ENCODE assay signal across 8 mouse cellular contexts in the genomic region with DNA sequence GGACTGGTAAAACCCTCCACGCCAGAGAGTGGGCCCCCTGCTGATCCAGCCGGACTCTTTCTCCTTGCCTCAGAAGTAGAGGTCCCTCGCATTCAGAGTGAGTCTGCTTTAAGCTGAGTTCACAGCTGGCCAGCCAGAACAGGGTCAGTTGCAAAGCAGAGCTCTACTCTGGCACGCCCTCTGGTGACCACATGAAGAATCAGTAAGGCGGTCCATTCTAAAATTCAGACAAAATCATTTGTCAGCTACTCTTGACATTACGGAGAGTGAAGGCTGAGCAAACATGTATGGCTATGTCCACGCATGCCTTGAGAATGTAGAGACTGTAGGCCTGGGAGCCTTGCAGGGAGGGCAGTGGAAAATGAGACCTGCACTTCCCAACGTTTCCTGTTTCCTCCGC. TPM values are rescaled to one million over a fixed set of nuclear protein-coding genes. Genes with fewer than 3 reads are reported as not detected.
A peak's percentile ranks its signal among the peaks of the same experiment; 100 is the strongest.
DNase-seq lines count a peak whose midpoint lies in the region; ATAC-seq and TF ChIP-seq lines count a peak whose summit lies in the region.

No protein-coding gene starts in this region.

- no peaks in the 10 kb centered on the region for H3K9me3 ChIP-seq in forebrain, embryonic 14.5 days (replicated peaks; ENCODE audit: control insufficient read depth, low read length)
- no peaks in the 10 kb centered on the region for H3K9me3 ChIP-seq in forebrain, embryonic 13.5 days (replicated peaks)
- H3K9me3 ChIP-seq in intestine, embryonic 15.5 days = no peaks in the 10 kb centered on the region

- no peak overlapping the region for H3K9ac ChIP-seq in forebrain, embryonic 14.5 days (ENCODE audit: low read length)
- no peak overlapping the region for H3K9ac ChIP-seq in forebrain, embryonic 13.5 days
- no peak overlapping the region for H3K9ac ChIP-seq in intestine, embryonic 15.5 days

- intact Hi-C loops in gastrocnemius, postnatal 14 days (cut with DNase I; ENCODE audit: low total_unique reads) = loop anchor here (2.0 to 5.0 kb wide), 2 partner anchors 37 to 97 kb away; no protein-coding TSS in a partner anchor

- WGBS in forebrain, embryonic 14.5 days = 10% methylated on average over 9 of the region's 9 CpGs
- WGBS in forebrain, embryonic 13.5 days = 12% methylated on average over 9 of the region's 9 CpGs
- WGBS in cerebellum, adult 2 months = 13% methylated on average over 9 of the region's 9 CpGs
- WGBS in intestine, embryonic 15.5 days = 12% methylated on average over 9 of the region's 9 CpGs

- TF ChIP-seq POLR2A in cerebellum, adult 2 months (IDR thresholded peaks at IDR 0.05; ENCODE audit: borderline replicate concordance, insufficient read depth, low read length) = no peak

- DNase-seq in forebrain, embryonic 14.5 days (ENCODE audit: low spot score) = peak; percentile 59
- peak; percentile 45 to 63 for DNase-seq in cerebellum, adult 2 months
- DNase-seq in gastrocnemius, postnatal 14 days = peak; percentile 77
- peak; percentile 77 for DNase-seq in liver
- DNase-seq in spleen, postnatal 4 days (ENCODE audit: low spot score in 2 of 2) = peak; percentile 64 to 87

- ATAC-seq in forebrain, embryonic 14.5 days = no peak
- ATAC-seq in forebrain, embryonic 13.5 days = no peak
- peak; percentile 75 for ATAC-seq in intestine, embryonic 15.5 days
- peak; percentile 72; the same call in 1 of the 2 replicates for ATAC-seq in monocyte, adult 5-6 weeks (replicated peaks; ENCODE audit: insufficient number of reproducible peaks, low FRiP score, low TSS enrichment, poor library complexity, severe bottlenecking)

- TF ChIP-seq CTCF in cerebellum, adult 2 months (IDR thresholded peaks at IDR 0.05; ENCODE audit: borderline replicate concordance, insufficient read depth, low read depth, low read length) = peak; percentile 80

- no peaks in the 10 kb centered on the region for H3K36me3 ChIP-seq in forebrain, embryonic 14.5 days (ENCODE audit: control insufficient read depth, insufficient read depth, low read length)
- H3K36me3 ChIP-seq in forebrain, embryonic 13.5 days (ENCODE audit: poor library complexity, severe bottlenecking) = no peaks in the 10 kb centered on the region
- H3K36me3 ChIP-seq in intestine, embryonic 15.5 days = no peaks in the 10 kb centered on the region

- H3K4me3 ChIP-seq in forebrain, embryonic 14.5 days (ENCODE audit: low read depth, low read length) = no peak overlapping the region
- no peak overlapping the region for H3K4me3 ChIP-seq in forebrain, embryonic 13.5 days
- no peak overlapping the region for H3K4me3 ChIP-seq in cerebellum, adult 2 months (replicated peaks; ENCODE audit: insufficient read depth, low read depth, low read length)
- no peak overlapping the region for H3K4me3 ChIP-seq in intestine, embryonic 15.5 days (replicated peaks)

- H3K4me1 ChIP-seq in forebrain, embryonic 14.5 days (ENCODE audit: control insufficient read depth, insufficient read depth, low read length) = no peaks in the 10 kb centered on the region
- H3K4me1 ChIP-seq in forebrain, embryonic 13.5 days = no peaks in the 10 kb centered on the region
- H3K4me1 ChIP-seq in cerebellum, adult 2 months (ENCODE audit: control insufficient read depth, insufficient read depth, low read length) = no peaks in the 10 kb centered on the region
- 0 out of 2 replicates have a peak, but pooled peaks cover 3% of the 10 kb centered on the region for H3K4me1 ChIP-seq in intestine, embryonic 15.5 days (replicated peaks)

- H3K4me2 ChIP-seq in forebrain, embryonic 14.5 days (ENCODE audit: low read length) = no peak overlapping the region
- H3K4me2 ChIP-seq in forebrain, embryonic 13.5 days = no peak overlapping the region
- H3K4me2 ChIP-seq in intestine, embryonic 15.5 days (replicated peaks) = no peak overlapping the region

- H3K27ac ChIP-seq in forebrain, embryonic 14.5 days (ENCODE audit: low read depth, low read length) = no peak overlapping the region
- H3K27ac ChIP-seq in forebrain, embryonic 13.5 days = no peak overlapping the region
- no peak overlapping the region for H3K27ac ChIP-seq in cerebellum, adult 2 months (ENCODE audit: insufficient read depth, low read length)
- H3K27ac ChIP-seq in intestine, embryonic 15.5 days = no peak overlapping the region

- no peaks in the 10 kb centered on the region for H3K27me3 ChIP-seq in forebrain, embryonic 14.5 days (replicated peaks; ENCODE audit: control insufficient read depth, insufficient read depth, low read length)
- H3K27me3 ChIP-seq in forebrain, embryonic 13.5 days = no peaks in the 10 kb centered on the region
- H3K27me3 ChIP-seq in cerebellum, adult 2 months (ENCODE audit: control insufficient read depth, insufficient read depth, low read length) = no peaks in the 10 kb centered on the region
- H3K27me3 ChIP-seq in intestine, embryonic 15.5 days (replicated peaks) = no peaks in the 10 kb centered on the region

RNA-seq across cellular contexts. Expression of gene Zc3h18, which starts 6.7 kb away (rescaled TPM):
- 24.8 and 26.9 TPM in 2 replicates for polyA plus RNA-seq in forebrain, embryonic 14.5 days (2014; fragmentation: Nextera tagmentation; extraction: Ambion mirVana)
- polyA plus RNA-seq in forebrain, embryonic 13.5 days (2015; fragmentation: Nextera tagmentation; extraction: Ambion mirVana) = 47.4 and 52.2 TPM in 2 replicates
- polyA plus RNA-seq in cerebellum, adult 2 months (2012; rRNA removed) = 39.2 and 40.1 TPM in 2 replicates
- 10 to 100 TPM; 21.6 to 23.5 TPM for total RNA-seq in gastrocnemius, postnatal 14 days (2021)
- 53.9 and 54.0 TPM in 2 replicates for polyA plus RNA-seq in intestine, embryonic 15.5 days (2015; fragmentation: Nextera tagmentation; extraction: Ambion mirVana)
- total RNA-seq in monocyte, adult 5-6 weeks (2017) = 57.4 to 76.1 TPM (median 69.7 TPM) in 3 replicates

RNA-seq across cellular contexts. Expression of gene Trhr2, which starts 9.1 kb away (rescaled TPM):
- not detected in 2 replicates for polyA plus RNA-seq in forebrain, embryonic 14.5 days (2014; fragmentation: Nextera tagmentation; extraction: Ambion mirVana)
- polyA plus RNA-seq in forebrain, embryonic 13.5 days (2015; fragmentation: Nextera tagmentation; extraction: Ambion mirVana) = not detected in 2 replicates
- polyA plus RNA-seq in cerebellum, adult 2 months (2012; rRNA removed) = 0.63 and 1.8 TPM in 2 replicates
- not detected for total RNA-seq in gastrocnemius, postnatal 14 days (2021)
- polyA plus RNA-seq in intestine, embryonic 15.5 days (2015; fragmentation: Nextera tagmentation; extraction: Ambion mirVana) = not detected in 2 replicates
- total RNA-seq in monocyte, adult 5-6 weeks (2017) = not detected in 3 replicates

RNA-seq across cellular contexts. Expression of gene Il17c, which starts 52.2 kb away (rescaled TPM):
- polyA plus RNA-seq in forebrain, embryonic 14.5 days (2014; fragmentation: Nextera tagmentation; extraction: Ambion mirVana) = not detected in 2 replicates
- polyA plus RNA-seq in forebrain, embryonic 13.5 days (2015; fragmentation: Nextera tagmentation; extraction: Ambion mirVana) = not detected in 2 replicates
- polyA plus RNA-seq in cerebellum, adult 2 months (2012; rRNA removed) = 0.27 and 0.49 TPM in 2 replicates
- not detected for total RNA-seq in gastrocnemius, postnatal 14 days (2021)
- not detected in 2 replicates for polyA plus RNA-seq in intestine, embryonic 15.5 days (2015; fragmentation: Nextera tagmentation; extraction: Ambion mirVana)
- total RNA-seq in monocyte, adult 5-6 weeks (2017) = not detected in 3 replicates

Comparison
In these comparisons a context has a peak if more than half of its experiments do, and no peak if none do; other contexts are left out.
1. ATAC-seq: peak in intestine, embryonic 15.5 days (single experiment) and monocyte, adult 5-6 weeks (single experiment); none in forebrain, embryonic 14.5 days (single experiment) and forebrain, embryonic 13.5 days (single experiment).
2. Peak in every context shown above with its lines, with median percentiles within 50 percentile points of each other: DNase-seq.